8 mouse cellular contexts compared by ENCODE assay signal in the genomic region with DNA sequence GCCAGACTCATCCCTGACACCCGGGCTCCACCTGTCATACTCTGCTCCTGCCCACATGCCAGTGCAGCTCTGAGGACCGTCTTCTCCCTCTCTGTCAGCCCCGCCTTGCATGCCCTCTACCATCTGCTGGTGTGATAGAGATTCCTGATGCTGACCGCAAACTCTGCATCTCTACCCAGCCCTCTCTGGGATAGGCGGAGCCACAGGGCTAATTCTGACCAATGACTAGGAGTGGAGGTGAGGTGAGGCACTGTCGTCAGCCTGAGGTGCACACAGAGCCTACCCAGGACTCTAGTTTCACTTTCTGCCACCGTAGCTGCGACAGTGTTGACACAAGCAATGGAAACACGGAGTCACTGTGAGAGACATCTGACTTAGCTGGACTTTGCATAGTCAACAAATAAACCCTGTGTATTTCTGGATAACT. TPM values are rescaled to one million over a fixed set of nuclear protein-coding genes. Genes with fewer than 3 reads are reported as not detected.
DNase-seq lines count a peak whose midpoint lies in the region; ATAC-seq and TF ChIP-seq lines count a peak whose summit lies in the region.

No protein-coding gene starts in this region.

- H3K4me3 ChIP-seq in intestine, embryonic 14.5 days (ENCODE audit: low read depth, low read length): peak overlapping the region; percentile 16
- peak overlapping the region; percentile 18; the same call in 1 of the 2 replicates for H3K4me3 ChIP-seq in midbrain, embryonic 16.5 days (ENCODE audit: low read depth, low read length)
- H3K4me3 ChIP-seq in thymus, adult 2 months (ENCODE audit: control insufficient read depth, insufficient read depth, low read length): peak overlapping the region; percentile 28

- peak overlapping the region; percentile 25; the same call in 1 of the 2 replicates for H3K9ac ChIP-seq in intestine, embryonic 14.5 days (ENCODE audit: low read length)
- peak overlapping the region; percentile 52; the same call in 1 of the 2 replicates for H3K9ac ChIP-seq in midbrain, embryonic 16.5 days (ENCODE audit: low read depth, low read length)

- H3K9me3 ChIP-seq in intestine, embryonic 14.5 days (ENCODE audit: control insufficient read depth, low read length): no peaks in the 10 kb centered on the region
- no peaks in the 10 kb centered on the region for H3K9me3 ChIP-seq in midbrain, embryonic 16.5 days (replicated peaks; ENCODE audit: control insufficient read depth, low read length, poor library complexity, severe bottlenecking)

- H3K4me2 ChIP-seq in intestine, embryonic 14.5 days (ENCODE audit: low read length): peak overlapping the region; percentile 43
- peak overlapping the region; percentile 44 for H3K4me2 ChIP-seq in midbrain, embryonic 16.5 days (ENCODE audit: low read length)

- peak overlapping the region; percentile 62 for H3K27ac ChIP-seq in intestine, embryonic 14.5 days (ENCODE audit: low read depth)
- no peak overlapping the region for H3K27ac ChIP-seq in midbrain, embryonic 16.5 days (ENCODE audit: low read length)
- H3K27ac ChIP-seq in thymus, adult 2 months (ENCODE audit: control insufficient read depth, insufficient read depth, low read length): no peak overlapping the region

- TF ChIP-seq CTCF in thymus, adult 2 months (IDR thresholded peaks at IDR 0.05; ENCODE audit: borderline replicate concordance, control insufficient read depth, extremely low read depth, insufficient read depth, low read length, poor library complexity): peak; percentile 51; the same call in 1 of the 2 replicates

- no peaks in the 10 kb centered on the region for H3K27me3 ChIP-seq in intestine, embryonic 14.5 days (replicated peaks; ENCODE audit: control insufficient read depth, insufficient read depth, low read length)
- no peaks in the 10 kb centered on the region for H3K27me3 ChIP-seq in midbrain, embryonic 16.5 days (ENCODE audit: control insufficient read depth, insufficient read depth, low read depth, low read length)
- H3K27me3 ChIP-seq in thymus, adult 2 months (ENCODE audit: control insufficient read depth, insufficient read depth, low read length): no peaks in the 10 kb centered on the region

- WGBS in intestine, embryonic 14.5 days: 1% methylated on average over 9 of the region's 9 CpGs
- WGBS in midbrain, embryonic 16.5 days: 4% methylated on average over 9 of the region's 9 CpGs
- under 1% methylated on average over 9 of the region's 9 CpGs for WGBS in thymus, adult 2 months

- peaks cover 22% of the 10 kb centered on the region for H3K4me1 ChIP-seq in intestine, embryonic 14.5 days (replicated peaks; ENCODE audit: control insufficient read depth, insufficient read depth, low read length)
- H3K4me1 ChIP-seq in midbrain, embryonic 16.5 days (ENCODE audit: control insufficient read depth, insufficient read depth, low read length): peaks cover 13% of the 10 kb centered on the region
- H3K4me1 ChIP-seq in thymus, adult 2 months (replicated peaks; ENCODE audit: control insufficient read depth, insufficient read depth, low read length): peaks cover 8% of the 10 kb centered on the region

- H3K36me3 ChIP-seq in intestine, embryonic 14.5 days (ENCODE audit: control insufficient read depth, insufficient read depth, low read length): 0 out of 2 replicates have a peak, but pooled peaks cover 2% of the 10 kb centered on the region
- H3K36me3 ChIP-seq in midbrain, embryonic 16.5 days (ENCODE audit: control insufficient read depth, insufficient read depth, low read length): no peaks in the 10 kb centered on the region
- H3K36me3 ChIP-seq in thymus, adult 2 months (ENCODE audit: control insufficient read depth, insufficient read depth, low read length): no peaks in the 10 kb centered on the region

- 0 out of 2 replicates have a peak, but pooled peaks have one; percentile 17 for TF ChIP-seq POLR2A in thymus, adult 2 months (IDR thresholded peaks at IDR 0.05; ENCODE audit: control insufficient read depth, extremely low read depth, insufficient read depth, low read length, poor library complexity)

- ATAC-seq in intestine, embryonic 14.5 days (replicated peaks; ENCODE audit: low FRiP score, low TSS enrichment, low read depth): peak; percentile 88
- peak; percentile 82 for ATAC-seq in midbrain, embryonic 16.5 days

- DNase-seq in urinary bladder, adult 18-20 months (ENCODE audit: low spot score in 2 of 2): peak; percentile 62 to 68
- no peak for DNase-seq in urinary bladder, postnatal 10 days (ENCODE audit: low spot score)
- DNase-seq in cerebellum, postnatal 25 days: peak; percentile 78 to 79
- DNase-seq in gastrocnemius, postnatal 25 days: peak; percentile 71
- peak; percentile 77 for DNase-seq in intestine, embryonic 14.5 days (ENCODE audit: low spot score)
- DNase-seq in liver: peak; percentile 83
- peak; percentile 71 for DNase-seq in thymus, adult 2 months

RNA-seq across cellular contexts. Expression of a gene that starts 10.1 kb away (rescaled TPM):
- total RNA-seq in gastrocnemius, postnatal 25 days (2021): 1 to 10 TPM; 2.1 to 2.5 TPM
- polyA plus RNA-seq in intestine, embryonic 14.5 days (2014; fragmentation: Nextera tagmentation; extraction: Ambion mirVana): 2.1 TPM in 2 replicates
- 2.0 TPM in 2 replicates for polyA plus RNA-seq in midbrain, embryonic 16.5 days (2015; fragmentation: Nextera tagmentation; extraction: Ambion mirVana)
- polyA plus RNA-seq in thymus, adult 2 months (2012; rRNA removed): 7.2 and 7.7 TPM in 2 replicates

RNA-seq across cellular contexts. Expression of a gene that starts 48.1 kb away (rescaled TPM):
- 10 to 100 TPM; 67.1 to 68.5 TPM for total RNA-seq in gastrocnemius, postnatal 25 days (2021)
- 76.6 and 78.2 TPM in 2 replicates for polyA plus RNA-seq in intestine, embryonic 14.5 days (2014; fragmentation: Nextera tagmentation; extraction: Ambion mirVana)
- 146 and 156 TPM in 2 replicates for polyA plus RNA-seq in midbrain, embryonic 16.5 days (2015; fragmentation: Nextera tagmentation; extraction: Ambion mirVana)
- 180 and 227 TPM in 2 replicates for polyA plus RNA-seq in thymus, adult 2 months (2012; rRNA removed)

RNA-seq across cellular contexts. Expression of a gene that starts 48.3 kb away (rescaled TPM):
- 100 to 1,000 TPM; 315 to 363 TPM for total RNA-seq in gastrocnemius, postnatal 25 days (2021)
- polyA plus RNA-seq in intestine, embryonic 14.5 days (2014; fragmentation: Nextera tagmentation; extraction: Ambion mirVana): 22.6 and 25.3 TPM in 2 replicates
- 23.6 and 26.0 TPM in 2 replicates for polyA plus RNA-seq in midbrain, embryonic 16.5 days (2015; fragmentation: Nextera tagmentation; extraction: Ambion mirVana)
- polyA plus RNA-seq in thymus, adult 2 months (2012; rRNA removed): 93.9 and 96.4 TPM in 2 replicates
